Mouse (Mus musculus) heart, adult 8-10 months (tissue): ENCODE results near the gene Arpp21. TPM values are rescaled to one million over a fixed set of nuclear protein-coding genes. Genes with fewer than 3 reads are reported as not detected.

Source experiments
- DNase-seq: peaks from one replicate; pipeline ENCODE4 v3.0.0; 2022; ENCODE audit warnings: low spot score
- total RNA-seq, 4 experiments: library from RNA; stranded (reverse); gene quantifications; 2 replicates each; pipeline ENCODE4 v1.2.4; 2022

Arpp21 gene
- total RNA-seq, result 1 to 10 TPM; 1.5 to 4.4 (median 3.0) TPM

DNA sequence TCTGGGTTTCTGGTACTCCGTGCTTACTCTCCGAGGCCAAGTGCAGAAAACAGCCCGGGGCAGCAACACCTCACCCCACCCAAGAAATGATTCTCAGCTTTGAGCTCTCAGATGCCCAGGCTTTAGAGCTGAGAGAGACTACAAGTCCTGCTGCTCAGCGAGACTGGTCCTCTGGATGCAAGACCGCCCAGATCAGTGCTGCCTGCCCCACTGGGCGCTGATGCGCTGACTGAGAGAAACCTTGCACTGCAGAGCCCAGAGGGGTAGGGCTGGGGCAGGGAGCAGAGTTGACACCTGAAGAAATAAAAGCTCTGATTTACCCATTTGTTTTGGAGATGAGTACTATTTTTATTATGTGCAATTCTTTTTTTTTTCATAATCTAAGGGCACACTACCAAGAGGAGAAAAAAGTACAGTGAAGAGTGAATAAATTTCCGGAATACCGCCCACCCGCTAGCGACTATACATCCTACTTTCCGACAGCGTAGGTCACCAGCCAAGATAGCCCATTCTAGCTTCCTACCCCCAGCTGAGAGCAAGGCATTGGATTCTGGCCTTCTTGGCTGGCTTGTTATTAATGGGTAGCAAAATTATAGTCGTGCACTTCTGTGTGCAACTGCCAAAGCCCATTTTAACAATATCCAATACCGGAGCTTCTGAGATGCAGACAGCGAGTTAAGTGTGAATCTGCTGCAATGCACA is at the start of gene Arpp21:
Gene Arpp21, minus strand, starts transcription at position 243 of the 702 bp plus-strand sequence.
- DNase-seq, result no peak

DNA sequence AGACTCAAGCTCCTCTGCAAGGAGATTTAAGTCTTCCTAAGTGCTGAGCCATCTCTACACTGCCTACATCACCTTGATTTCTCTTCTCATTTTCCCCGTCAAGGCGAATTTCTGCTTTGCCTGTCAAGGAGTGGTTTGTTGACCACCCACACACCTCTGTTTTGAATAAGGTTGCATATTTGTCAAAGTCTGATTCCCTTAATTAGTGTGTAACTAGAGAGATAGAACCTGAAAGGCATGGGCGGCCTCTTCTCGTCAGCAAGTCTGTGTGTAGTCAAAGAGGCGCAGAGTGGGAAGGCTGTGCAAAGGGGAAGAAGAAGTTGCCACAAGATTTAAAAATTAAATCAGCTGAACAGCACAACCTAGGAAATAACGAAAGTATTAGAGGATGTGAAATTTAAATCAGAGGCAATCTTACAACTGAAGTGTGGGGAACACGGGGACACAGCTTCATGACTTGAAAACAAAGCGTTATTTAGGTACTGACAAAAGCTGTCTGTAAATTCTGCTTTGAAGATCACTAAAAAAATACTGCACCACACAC is 36.8 kb upstream of the Arpp21 start:
- no peak for DNase-seq

DNA sequence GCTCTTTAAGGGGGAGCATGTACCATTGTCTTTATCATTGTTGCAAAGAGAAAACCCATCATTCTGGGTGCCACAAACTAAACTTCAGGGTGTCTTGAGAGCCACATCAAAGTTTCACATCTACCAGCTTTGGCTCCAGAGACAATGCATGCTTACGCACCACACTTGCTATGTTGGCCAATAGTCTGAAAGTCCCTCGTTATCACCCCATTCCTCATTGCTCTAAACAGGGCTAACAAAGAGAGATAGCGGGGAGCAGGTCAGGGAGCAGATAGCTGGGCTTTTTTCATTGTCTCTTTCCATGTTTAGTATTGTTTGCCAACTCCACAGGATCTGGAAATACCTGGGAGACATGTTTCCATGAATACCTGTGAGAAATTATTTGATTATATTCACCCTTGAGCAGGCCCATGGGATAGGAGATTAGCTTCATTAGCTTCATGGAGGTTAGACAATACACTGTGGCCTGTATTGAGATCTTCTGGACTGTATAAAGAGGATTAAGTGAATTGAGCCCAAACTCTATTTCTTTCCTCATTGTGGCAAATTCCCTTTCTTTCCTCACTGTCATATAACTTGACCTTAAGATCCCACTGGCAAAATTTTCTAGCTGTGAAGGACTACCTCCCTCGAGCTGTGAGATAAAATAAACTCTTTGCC is 29.4 kb upstream of the Arpp21 start:
- no peak for DNase-seq

DNA sequence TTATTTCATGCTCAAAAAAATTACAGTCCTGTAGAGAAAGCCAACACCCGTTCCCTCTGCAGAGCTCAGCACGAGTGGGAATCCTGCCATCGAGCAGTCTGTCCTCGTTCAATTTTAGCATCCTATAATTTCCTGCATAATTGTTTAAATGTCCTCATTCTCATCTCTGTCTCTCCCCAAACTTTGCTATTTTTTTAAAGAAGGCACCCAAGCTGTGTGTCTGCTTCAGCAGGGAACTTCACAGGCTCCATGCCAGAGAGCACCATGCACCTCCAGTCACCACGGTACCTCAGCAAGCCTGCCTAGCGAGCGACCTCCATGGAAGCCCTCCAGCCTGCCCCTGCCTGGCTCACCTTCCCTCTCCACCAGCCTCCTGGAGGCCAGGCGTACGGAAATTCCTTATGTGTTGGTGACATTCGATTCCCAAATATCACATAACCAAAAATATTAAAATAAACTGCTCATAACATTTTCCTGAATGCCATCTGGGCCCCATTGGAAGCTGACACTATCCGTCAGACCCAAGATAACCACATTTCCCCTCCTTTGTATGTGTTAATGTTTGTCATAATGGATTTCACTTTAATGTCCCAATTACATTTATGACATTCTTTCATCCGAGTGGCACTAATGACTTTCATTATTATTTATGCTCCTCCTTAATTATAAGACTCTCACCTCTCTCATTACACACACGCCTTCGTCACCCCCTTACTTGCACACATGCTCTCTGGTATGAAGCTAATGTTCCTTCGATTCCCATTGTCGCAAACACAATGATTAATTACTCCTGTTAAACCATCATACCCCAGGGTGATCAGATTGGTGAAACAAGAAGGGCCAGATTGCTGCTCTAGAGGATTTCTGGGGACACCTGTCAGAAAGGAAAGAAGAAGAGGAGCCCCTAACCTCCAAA is 26.5 kb upstream of the Arpp21 start:
- no peak for DNase-seq

DNA sequence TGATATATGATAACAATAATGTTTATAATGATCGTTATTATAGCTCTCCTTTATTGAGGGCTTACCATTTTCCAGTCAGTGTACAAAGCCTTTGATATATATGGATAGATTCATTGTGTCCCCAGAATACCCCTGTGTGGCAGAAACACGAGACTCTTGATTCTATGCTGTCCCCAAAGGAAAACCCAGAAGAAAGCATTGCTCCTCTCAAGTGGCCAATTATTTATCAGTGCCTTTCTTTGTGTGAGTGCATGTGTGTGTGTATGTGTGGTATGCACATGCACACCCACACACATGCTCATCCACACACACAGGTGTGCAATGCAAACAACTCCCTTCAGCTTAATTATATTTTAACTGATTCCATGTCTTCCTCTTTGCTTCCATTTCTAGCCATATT is 25.8 kb upstream of the Arpp21 start:
- no peak for DNase-seq

DNA sequence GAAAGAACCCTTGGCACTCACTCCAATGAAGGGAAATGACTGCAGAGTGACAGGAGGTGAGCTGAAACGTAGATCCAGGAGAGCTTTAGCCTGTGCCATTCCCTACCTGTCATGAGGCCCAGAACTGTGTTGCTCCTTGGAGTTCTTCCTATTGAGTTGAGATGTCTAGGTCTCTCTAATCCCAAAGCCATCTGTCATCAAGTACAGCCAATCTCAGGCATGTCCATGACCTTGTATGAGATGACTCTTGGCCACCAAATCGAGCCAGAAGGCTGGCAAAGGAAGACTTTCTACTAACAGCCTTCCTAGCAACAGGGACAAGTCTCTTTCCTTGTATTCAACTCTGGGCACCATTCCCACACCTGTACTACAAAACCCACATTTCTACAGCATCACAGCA is 25.0 kb upstream of the Arpp21 start:
- no peak for DNase-seq

DNA sequence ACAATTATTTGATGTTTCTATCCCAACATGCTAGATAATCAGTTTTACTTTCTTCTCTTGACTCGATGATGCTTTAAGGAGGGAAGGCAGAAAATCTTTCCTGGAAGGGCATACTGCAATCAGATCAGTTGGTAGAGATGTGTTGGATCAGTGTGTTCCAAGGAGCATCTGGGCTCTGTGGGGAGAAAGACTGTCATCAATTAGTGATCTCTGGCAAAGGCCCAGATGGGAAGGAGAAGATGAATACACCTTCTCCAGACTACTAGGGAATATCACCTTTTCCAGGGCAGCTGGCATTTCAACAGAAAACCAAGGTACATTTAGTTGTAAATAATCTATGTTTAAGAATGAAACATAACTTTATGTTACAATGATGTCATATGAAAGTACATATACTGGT is 22.8 kb upstream of the Arpp21 start:
- DNase-seq, result no peak

DNA sequence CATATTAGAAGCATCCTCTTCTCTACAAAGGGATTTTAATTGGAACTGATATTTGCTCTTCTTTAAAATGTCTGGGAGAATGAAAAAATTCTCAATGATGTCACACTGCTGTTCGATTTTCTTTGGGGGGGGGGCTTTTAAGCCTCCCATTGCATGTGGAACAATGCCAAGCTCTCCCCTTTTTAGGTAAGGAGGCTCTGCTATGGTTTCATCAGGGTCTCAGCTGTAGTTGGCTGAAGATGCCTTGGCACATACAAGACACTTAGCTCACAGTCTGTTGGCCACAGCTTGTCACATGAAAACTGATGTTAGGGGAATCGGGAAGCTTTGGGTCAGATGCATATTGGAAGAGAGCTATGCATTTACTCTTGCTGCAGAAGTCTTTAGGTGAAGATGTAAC is 20.2 kb upstream of the Arpp21 start:
- no peak for DNase-seq

DNA sequence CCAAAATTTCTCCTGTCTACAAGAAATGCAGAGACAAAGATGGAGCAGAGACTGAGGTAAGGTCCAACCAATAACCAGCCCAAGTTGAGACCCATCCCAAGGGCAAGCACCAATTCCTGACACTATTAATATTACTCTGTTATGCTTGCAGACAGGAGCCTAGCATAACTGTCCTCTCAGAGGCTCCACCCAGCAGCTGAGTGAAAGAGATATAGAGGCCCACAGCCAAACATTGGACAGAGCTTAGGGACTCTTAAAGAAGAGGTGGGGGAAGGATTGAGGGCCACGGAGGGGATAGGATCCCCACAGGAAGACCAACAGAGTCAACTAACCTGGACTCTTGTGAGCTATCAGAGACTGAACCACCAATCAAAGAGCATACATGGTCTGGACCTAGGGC is 18.0 kb upstream of the Arpp21 start:
- DNase-seq, result no peak

DNA sequence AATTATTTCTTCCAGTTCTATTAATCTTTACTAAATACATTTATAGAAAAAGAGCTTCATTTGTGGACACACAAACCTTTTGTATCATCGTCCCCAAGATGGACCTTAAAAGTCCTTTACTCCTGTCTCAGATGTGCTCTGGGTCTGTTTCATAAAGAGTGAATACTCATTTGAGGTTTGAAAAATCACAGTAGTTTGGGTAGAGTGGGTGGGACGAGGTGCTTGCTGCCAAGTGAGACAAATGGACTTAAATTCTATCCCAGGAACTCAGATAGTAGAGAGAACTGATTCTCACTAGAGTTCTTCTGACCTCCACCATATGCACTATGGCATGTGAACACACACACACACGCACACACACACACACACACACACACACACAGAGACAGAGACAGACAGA is 16.1 kb upstream of the Arpp21 start:
- DNase-seq, result no peak

DNA sequence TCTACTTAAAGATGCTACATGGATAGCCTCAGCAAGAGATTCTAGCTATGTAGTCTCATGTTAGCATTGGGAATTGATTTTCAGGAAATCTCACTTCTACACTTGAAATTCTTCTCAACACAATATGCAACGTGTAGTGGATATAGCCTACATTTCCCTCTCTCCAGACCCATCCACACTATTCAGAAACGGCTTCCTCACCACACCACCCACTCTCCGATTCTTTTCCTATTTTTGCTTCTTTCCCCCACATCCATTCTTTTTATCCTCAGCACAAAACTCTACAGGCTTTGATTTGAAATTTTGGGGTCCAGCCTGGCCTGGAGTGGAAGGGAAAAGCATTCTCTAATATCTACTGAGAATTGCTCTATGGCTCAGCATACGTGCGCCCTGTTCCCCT is 15.6 kb upstream of the Arpp21 start:
- no peak for DNase-seq

DNA sequence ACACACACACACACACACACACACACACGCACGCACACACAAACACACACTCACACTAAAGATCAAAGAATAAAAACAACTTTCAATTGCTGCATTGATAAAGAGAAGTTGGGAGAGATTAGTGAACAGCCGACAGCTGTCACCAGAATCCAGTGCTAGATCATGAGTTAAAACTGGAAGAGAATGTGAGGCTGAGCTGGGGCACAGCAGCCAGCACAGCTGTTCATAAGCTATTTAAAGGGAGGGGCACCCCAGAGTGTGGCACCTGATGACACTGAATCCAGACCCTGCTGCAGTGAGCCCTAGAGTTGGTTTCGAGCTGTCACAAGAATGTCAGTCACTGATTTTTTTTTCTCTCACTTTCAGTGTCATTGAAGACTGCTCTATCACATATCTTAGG is 14.0 kb upstream of the Arpp21 start:
- no peak for DNase-seq

DNA sequence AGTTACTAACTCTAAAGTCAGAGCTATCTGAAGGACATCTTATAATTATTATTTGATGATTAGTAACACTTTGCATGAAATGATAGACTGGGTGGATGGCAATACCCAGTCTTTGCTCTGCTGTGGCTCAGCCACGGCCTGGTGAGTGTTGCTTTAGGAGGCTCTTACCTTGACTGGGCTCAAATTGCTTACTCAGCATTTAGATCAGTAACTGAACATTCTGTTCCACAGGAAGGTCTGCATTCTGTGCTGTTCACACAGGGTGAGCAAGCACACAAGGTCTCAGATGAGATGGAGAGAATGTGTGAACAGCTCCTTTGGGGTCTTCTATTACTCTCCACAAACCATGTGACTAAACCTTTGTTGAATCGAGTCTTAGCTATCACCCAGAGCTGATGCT is 11.4 kb upstream of the Arpp21 start:
- no peak for DNase-seq

DNA sequence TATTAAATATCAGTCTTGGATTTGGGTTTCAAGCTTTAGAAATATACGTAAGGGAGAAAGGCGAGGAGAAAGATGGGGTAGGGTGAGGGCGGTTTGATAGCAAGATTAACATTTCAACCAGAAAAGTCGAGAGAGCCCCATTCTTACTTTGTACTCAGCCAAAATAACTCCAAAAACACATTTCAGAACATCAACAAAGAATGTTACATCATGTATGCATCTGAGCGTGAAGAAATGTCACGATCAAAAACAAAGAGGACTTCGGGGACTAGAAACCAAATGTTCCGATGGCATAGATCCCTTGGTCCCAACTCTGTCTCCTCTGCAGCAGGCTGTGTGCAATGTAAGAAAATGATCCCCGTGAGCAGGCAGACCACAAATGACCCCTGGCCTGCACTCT is 2.4 kb upstream of the Arpp21 start:
- no peak for DNase-seq

DNA sequence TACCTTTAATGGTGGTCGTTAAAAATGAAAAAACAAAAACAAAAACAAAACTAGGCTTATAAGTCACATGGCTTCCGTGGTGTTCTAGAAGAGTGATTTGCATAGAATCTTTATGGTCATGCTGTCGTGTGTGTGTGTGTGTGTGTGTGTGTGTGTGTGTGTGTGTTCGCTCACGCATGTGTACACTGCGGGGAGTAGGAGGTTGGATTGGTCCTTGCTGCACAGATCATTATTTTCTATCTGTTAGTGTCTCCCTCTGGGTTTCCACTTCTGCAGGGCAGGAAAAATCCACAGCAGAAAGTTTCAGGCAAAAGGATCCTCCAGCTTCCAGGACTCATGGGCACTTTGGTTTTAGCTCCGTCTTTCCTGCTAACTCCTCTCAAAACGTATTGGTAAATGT is 813 bp upstream of the Arpp21 start:
- no peak for DNase-seq

DNA sequence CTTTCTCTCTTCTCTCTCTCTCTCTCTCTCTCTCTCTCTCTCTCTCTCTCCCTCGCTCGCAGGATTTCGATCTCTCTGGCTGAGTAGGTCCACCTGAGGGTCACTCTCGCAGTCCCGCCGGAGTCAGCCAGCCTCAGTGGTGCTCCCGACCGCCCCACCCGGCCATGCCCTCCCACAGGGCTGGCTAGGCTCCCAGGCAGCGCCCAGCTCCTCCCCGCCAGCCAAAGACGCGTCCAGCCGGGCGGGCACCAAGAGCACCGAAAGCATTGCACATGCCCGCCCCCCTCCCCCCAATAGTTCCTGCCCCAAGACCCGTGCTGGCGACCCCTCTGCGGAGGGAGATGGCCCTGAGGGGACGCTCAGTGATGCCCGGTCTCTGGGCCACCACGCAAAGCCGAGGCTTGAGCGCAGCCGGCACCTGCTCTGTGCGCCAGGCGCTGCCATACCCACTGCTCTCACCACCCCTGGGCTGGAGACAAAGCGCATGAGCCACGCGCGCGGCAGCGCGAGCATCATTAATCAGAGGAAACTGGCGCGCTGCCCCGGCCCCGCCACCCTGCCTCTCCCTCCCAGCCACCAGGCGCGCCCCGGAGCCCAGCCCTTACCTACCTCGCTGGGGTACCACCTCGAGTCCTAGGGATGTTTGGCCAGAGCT is 570 bp downstream of the Arpp21 start:
- DNase-seq, result no peak

DNA sequence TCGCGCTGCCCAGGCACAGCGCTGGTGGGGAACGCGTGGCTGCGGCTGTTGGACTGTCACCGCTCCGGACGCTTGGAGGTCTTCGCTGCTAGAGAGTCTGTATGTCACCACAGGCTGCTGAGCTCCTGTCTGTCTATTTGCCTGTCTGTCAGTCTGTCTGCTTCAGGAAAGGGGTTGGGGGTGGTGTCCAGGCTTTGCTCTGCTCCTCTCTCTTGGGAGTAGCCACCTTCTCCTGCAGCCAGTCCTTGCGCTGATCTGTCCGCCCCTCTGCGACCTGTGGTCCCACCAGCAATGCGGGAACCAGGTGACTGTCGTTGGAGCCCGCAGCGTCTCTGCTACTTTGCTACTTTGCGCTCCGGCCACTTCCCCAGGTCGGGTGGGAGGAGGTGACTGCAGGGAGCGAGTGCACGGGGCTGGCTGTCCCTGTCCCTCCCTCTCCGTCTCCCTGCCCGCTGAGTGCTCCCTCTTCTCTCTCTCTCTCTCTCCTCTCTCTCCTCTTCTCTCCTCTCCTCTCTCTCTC is 1.2 kb downstream of the Arpp21 start:
- DNase-seq, result no peak

DNA sequence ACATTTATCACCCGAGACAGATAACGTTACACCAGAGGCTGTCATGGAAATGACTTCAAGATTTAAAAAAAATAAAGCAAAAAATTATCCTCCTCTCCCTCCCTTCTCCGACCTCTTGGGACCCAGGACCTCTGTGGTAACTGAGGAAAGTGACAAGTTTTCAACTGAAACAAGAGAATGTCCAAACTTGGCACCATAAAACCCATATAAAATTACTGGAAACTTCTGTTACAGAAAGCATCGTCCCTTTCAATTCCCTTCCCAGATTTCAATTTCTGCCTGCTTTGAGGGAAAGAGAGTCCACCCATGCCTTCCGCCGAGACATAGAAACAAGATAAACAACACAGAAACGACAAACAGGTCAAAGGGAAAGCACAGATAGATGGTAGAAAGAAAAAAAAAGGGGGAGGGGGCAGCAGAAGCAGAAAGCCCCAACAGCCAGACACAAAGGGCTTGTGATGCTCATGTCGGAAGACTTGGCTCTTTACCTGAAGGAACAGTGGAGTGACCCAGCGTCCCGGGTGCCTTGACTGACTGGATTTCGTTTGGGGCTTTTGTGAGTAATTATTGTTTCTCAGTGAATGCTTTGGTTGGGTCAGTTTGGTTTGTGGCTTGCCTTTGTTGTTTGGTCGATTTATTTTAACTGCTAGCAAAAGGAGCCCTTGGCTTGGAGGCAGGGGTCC is 1.8 kb downstream of the Arpp21 start:
- no peak for DNase-seq

DNA sequence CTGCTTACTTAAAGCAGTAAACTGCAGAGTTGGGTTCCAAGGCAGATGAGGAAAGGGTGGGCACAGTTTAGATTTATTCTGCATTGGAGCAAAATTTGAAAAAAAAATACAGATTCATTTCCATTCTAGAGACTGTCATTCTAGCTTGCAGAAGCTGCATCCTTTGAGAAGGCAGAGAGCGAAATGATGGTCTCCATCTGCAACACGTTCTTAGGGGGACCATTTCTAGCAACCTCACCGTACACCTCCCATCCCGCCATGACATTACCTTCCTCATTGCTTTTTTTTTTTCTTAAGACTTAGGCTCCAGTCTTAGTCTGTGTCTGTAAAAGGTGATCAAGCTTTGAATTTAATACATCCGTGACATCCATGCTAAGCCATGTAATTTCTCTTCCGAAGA is 2.4 kb downstream of the Arpp21 start:
- DNase-seq, result no peak

DNA sequence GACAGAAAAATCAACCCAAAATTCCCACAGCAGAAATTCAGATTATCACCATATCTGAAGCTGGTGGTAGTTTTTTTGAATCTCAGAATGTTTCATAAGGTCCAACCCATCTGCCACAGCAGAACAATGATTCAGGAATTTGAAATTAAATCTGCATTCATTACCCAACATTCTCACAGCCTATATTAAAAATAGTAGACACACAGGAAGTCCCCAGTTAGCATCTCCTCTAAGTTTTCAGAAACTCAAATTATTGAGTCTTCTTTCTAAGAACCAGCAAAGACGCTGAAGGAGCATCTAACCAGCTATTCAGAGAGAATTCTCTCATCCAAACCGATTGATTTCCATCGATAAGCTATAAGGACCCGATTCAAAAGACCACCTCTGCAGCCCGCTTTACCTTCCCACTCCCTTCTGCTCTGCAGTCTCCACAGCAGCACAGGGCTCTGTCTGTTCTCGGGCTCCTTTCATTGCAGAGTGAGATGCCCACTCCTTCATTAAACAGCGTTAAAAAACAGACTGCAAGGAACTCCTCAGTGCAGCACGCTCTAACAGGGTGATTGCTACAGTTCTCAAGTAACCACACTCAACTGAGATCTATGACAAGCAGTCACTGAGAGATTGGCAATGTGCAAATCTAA is 3.7 kb downstream of the Arpp21 start:
- no peak for DNase-seq
